Mouse (Mus musculus) urinary bladder, postnatal 0 days (tissue): ENCODE results near the gene Acadsb. TPM values are rescaled to one million over a fixed set of nuclear protein-coding genes. Genes with fewer than 3 reads are reported as not detected.

Experiments used
- polyA plus RNA-seq: library from polyadenylated mRNA; unstranded; fragments of >200 nt; fragmentation: Nextera tagmentation; extraction: Ambion mirVana; gene quantifications from 2 replicates; pipeline ENCODE4 v1.2.1, GENCODE M21; 2015

Gene Acadsb
- polyA plus RNA-seq: 92.8 and 98.1 TPM in 2 replicates

DNA sequence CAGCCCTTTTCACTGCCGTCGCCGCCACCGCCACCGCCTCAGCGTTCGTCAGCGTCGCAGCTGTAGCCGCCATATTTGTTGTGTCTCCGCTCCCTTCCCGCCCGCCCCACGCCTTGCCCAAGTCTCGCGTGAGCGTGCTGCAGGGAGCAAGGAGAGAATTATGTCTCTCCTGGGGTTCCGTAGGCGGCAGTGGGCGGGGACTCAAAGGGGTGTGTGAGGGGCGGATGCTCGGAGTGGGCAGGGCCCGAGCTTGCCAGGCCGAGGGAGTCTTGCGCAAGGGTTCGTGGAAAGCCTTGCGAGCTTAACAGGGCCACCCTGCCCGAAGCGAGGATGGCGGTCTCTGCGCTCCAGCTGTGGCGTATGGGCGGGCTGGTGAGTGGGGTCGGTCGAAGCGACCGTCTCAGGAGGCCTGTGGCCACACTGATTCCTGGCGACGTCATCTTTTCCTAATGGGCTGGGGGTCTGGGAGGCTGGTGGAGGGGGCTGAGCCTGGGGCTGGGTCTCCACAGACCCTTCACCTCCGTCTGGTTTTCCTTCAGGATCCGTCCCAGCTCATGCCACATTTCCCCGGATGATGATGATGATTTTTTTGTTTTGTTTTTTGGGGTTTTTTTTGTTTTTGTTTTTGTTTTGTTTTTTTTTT is at the start of gene Acadsb, which contains the start of gene Ikzf5:
TSS of gene Acadsb (plus strand) at position 186 of the 643 bp plus-strand sequence.
TSS of gene Ikzf5 (minus strand) at position 106 of the 643 bp plus-strand sequence.

DNA sequence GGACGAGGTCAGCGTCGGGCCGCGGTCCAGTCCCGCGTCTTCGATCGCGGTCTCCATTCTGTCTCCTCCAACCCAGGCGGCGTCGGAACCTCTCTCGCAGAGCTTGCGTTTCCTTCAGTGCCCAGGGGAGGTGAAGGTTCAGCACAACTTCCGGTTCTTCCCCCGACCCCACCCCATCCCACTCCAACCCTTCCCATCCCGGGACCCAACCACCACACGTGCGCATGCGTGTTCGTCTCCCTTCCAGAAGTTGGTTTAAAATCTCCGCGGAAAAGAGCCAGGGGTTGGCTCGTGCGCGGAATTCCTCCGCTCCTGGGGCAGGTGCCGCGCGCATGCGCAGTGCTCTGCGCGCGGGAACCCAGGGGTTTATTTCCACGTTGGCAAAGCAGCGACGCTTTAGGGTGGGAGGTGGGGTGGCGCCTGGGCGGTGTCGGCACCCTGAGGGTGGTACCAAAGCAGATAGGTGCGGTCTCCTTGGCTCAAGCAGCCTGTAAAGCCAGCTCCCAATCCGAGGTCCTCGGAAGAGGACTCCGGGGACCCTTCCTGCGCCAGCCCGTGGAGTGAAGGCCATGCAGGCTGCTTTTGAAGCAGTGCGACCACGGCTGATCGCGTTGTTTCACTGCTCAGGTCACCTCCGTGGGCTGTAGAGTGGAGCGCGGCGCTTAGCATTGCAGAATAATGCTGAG is 47.6 kb upstream of the Acadsb start, which contains the start of gene 2310057M21Rik:
TSS of gene 2310057M21Rik (minus strand) at position 145 of the 686 bp plus-strand sequence.

GRCm38 (mm10) chr7:131370648-131371469 is 39.5 kb upstream of the Acadsb start, which contains the start of gene Pstk:
Gene Pstk (plus strand): TSS chr7:131371141.

Other genes starting within 250 kb of the Acadsb start
- not detected in 2 replicates for gene 5430419D17Rik, start 236.2 kb upstream of the Acadsb start, polyA plus RNA-seq
- 0.05 and 0.18 TPM in 2 replicates for gene Cuzd1, start 88.3 kb upstream of the Acadsb start, polyA plus RNA-seq
- not detected in 2 replicates for gene Fam24b, start 81.1 kb upstream of the Acadsb start, polyA plus RNA-seq
- gene Fam24a, start 76.7 kb upstream of the Acadsb start, polyA plus RNA-seq: not detected in 2 replicates
- 14.3 and 16.4 TPM in 2 replicates for gene 2310057M21Rik, start 47.8 kb upstream of the Acadsb start, polyA plus RNA-seq
- 66.0 and 78.8 TPM in 2 replicates for gene Pstk, start 39.5 kb upstream of the Acadsb start, polyA plus RNA-seq
- gene Ikzf5, start 80 bp upstream of the Acadsb start, polyA plus RNA-seq: 5.7 and 7.8 TPM in 2 replicates
- not detected in 2 replicates for gene Hmx3, start 132.3 kb downstream of the Acadsb start, polyA plus RNA-seq
- gene Hmx2, start 138.2 kb downstream of the Acadsb start, polyA plus RNA-seq: not detected in 2 replicates
- 84.2 and 85.7 TPM in 2 replicates for gene Bub3, start 149.6 kb downstream of the Acadsb start, polyA plus RNA-seq